In the genomic region with DNA sequence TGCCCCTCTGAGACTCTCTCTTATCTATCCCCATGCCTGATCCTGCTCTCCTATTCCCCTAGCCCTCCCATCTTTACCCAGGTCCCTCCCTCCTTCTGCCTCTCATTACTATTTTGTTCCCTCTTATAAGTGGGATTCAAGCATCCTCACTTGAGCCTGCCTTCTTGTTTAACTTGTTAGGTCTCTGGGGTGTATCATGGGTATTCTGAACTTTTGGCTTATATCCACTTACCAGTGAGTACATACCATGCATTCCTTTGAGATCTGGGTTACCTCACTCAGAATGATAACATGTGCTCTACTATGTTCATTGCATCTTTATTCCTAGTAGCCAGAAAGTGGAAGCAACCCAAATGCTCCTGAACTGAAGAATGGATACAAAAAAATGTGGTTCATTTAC, we compare ENCODE assay signal across 25 mouse cellular contexts.
"Had no signal": no experiment of that assay in that cellular context is flagged by ENCODE, and none has a peak within 500 bp of the region (broad histone marks: within the 10 kb centered on the region; RNA-seq: fewer than 3 reads in every experiment).

No protein-coding gene starts in this region.

- DNase-seq: gastrocnemius, postnatal 14 days; gastrocnemius, postnatal 36 days; heart, adult 11 months; heart, adult 2 months; heart, postnatal 14 days; heart, postnatal 36 days; kidney, adult 11 months; kidney, adult 2 months; kidney, adult 9 months; kidney, postnatal 14 days; kidney, postnatal 36 days; layer of hippocampus, adult 9-11 months; layer of hippocampus, postnatal 36 days; left cerebral cortex, postnatal 4 days had no signal

- H3K36me3 ChIP-seq: heart, embryonic 13.5 days; heart, embryonic 15.5 days; hindbrain, embryonic 13.5 days; hindbrain, embryonic 15.5 days; kidney, embryonic 15.5 days; limb, embryonic 13.5 days; limb, embryonic 15.5 days had no signal

- H3K27me3 ChIP-seq: heart, embryonic 13.5 days; heart, embryonic 15.5 days; hindbrain, embryonic 13.5 days; hindbrain, embryonic 15.5 days; kidney, embryonic 15.5 days; limb, embryonic 13.5 days; limb, embryonic 15.5 days had no signal

- H3K4me1 ChIP-seq: hindbrain, embryonic 13.5 days; hindbrain, embryonic 15.5 days; kidney, embryonic 15.5 days; limb, embryonic 13.5 days; limb, embryonic 15.5 days had no signal

- H3K4me3 ChIP-seq: heart, adult 2 months; heart, embryonic 13.5 days; heart, embryonic 15.5 days; hindbrain, embryonic 13.5 days; hindbrain, embryonic 15.5 days; kidney, embryonic 15.5 days; limb, embryonic 13.5 days; limb, embryonic 15.5 days had no signal

- ATAC-seq: hindbrain, postnatal 0 days; intestine, embryonic 16.5 days had no signal

- H3K27ac ChIP-seq: heart, adult 2 months; heart, embryonic 13.5 days; heart, embryonic 15.5 days; hindbrain, embryonic 13.5 days; hindbrain, embryonic 15.5 days; hindbrain, postnatal 0 days; kidney, embryonic 15.5 days; kidney, postnatal 0 days; limb, embryonic 13.5 days; limb, embryonic 15.5 days had no signal

- H3K9me3 ChIP-seq: heart, embryonic 13.5 days; heart, embryonic 15.5 days; hindbrain, embryonic 13.5 days; hindbrain, embryonic 15.5 days; kidney, embryonic 15.5 days; limb, embryonic 13.5 days; limb, embryonic 15.5 days had no signal

- H3K4me2 ChIP-seq: heart, embryonic 11.5 days; heart, embryonic 13.5 days; heart, embryonic 15.5 days; hindbrain, embryonic 13.5 days; hindbrain, embryonic 15.5 days; kidney, embryonic 15.5 days; limb, embryonic 13.5 days; limb, embryonic 15.5 days had no signal

- H3K9ac ChIP-seq: heart, embryonic 13.5 days; heart, embryonic 15.5 days; hindbrain, embryonic 13.5 days; hindbrain, embryonic 15.5 days; kidney, embryonic 15.5 days; limb, embryonic 13.5 days; limb, embryonic 15.5 days had no signal
